Mouse (Mus musculus): Measurements from ENCODE around the gene Cyp2u1. TPM values are rescaled to one million over a fixed set of nuclear protein-coding genes. Genes with fewer than 3 reads are reported as not detected.

Cyp2u1 gene
- polyA plus RNA-seq, 1 experiment from 2014 or later: 3.1 TPM

DNA sequence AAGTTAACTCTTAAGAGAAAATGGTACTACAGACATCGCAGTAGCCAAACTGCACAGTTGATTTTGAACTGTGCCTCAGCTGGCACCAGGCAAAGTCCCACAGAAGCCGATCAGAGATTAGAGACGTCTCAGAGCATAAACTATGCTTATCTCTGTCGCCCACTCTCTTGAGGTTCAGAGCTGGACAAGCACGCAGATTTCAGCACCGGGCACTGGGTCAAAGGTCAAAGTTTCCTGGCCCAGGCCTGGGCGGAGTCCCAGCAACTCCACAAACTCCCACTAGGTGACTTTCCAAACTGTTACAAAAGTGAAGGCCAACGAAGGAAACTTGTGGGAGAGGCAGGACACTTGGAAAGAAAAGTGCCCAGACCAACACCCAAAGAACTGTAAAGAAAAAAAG lies 31.9 kb downstream of the Cyp2u1 start:
- ATAC-seq (ENCODE audit: low FRiP score, low read depth): peak; percentile 34
- H3K27me3 ChIP-seq: peaks cover 13% of the 10 kb centered on the region
- peaks cover 23% of the 10 kb centered on the region for H3K4me1 ChIP-seq
- H3K9ac ChIP-seq (replicated peaks): peak overlapping the region; percentile 59; the same call in 1 of the 2 replicates
- WGBS: 8% methylated on average over 8 of the region's 8 CpGs
- H3K36me3 ChIP-seq: no peaks in the 10 kb centered on the region
- H3K27ac ChIP-seq (replicated peaks): no peak overlapping the region
- no peaks in the 10 kb centered on the region for H3K9me3 ChIP-seq
- peak overlapping the region; percentile 80 for H3K4me2 ChIP-seq (replicated peaks)
- H3K4me3 ChIP-seq: peak overlapping the region; percentile 68

DNA sequence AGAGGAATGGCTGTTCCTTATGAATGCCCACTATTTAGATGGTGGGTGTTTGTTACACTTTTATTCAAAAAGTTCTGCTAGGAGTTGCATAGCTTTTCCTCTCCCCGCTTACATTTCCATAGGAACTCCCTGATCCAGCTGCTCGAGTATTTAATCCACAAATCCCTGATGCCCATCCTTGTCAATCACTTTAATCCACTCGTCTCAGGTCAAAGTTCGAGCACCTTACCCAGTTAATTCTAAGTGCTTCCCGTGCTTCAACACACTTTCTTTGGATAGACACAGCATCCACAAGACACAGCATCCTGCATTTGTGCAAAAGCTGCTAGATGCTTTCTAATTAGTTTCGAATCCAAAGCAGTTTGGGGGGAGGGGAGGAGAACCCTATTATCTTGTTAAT lies 32.6 kb downstream of the Cyp2u1 start:
- 8% methylated on average over 6 of the region's 6 CpGs for WGBS

DNA sequence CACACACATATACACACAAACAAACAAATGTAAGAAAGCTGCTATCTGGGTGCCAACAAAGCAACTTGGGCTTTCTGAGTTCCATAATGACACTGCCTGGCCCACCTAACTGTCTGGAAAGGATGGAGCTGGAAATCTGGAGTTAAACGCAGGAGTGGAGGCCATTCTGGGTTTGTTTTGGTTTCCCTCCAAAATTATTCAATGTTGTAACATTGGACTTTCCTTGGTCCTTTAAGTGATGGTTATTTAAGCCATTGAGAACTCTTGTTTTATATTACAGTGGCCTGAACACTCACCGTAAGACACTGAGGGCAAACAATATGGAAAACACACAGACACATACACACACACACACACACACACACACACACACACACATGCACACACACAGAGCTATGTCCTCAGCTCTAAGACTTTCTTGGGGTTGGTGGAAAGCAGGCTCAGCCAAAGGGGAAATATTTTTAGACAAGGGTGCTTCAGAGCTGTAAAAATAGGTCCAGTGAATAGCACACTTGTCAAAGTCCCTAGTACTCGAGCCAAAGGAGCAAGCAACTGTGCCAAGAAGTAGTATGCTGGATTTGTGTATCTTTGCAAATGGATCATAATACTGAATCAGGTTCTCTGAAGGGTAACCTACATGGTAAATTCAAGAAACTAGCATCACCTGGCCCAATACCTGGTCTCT lies 36.5 kb downstream of the Cyp2u1 start:
- Histone ChIP-seq H3K36me3 (no peaks in the 10 kb centered on the region; the same call in 1 of the 2 replicates), H3K4me1 (peaks cover 19% of the 10 kb centered on the region), H3K4me3 (no peak overlapping the region), H3K9ac (replicated peaks) (no peak overlapping the region), H3K27ac (replicated peaks) (no peak overlapping the region), H3K27me3 (peaks cover 13% of the 10 kb centered on the region), H3K9me3 (no peaks in the 10 kb centered on the region), H3K4me2 (replicated peaks) (no peak overlapping the region)
- WGBS: 84% methylated on average over 3 of the region's 3 CpGs
- no peak for ATAC-seq (ENCODE audit: low FRiP score, low read depth)

More for the DNA sequence above, 32.6 kb downstream of the Cyp2u1 start:
- Histone ChIP-seq H3K36me3 (no peaks in the 10 kb centered on the region), H3K4me1 (peaks cover 23% of the 10 kb centered on the region), H3K4me3 (no peak overlapping the region), H3K9ac (replicated peaks) (no peak overlapping the region), H3K4me2 (replicated peaks) (peak overlapping the region; percentile 80), H3K27me3 (peaks cover 13% of the 10 kb centered on the region), H3K27ac (replicated peaks) (no peak overlapping the region), H3K9me3 (no peaks in the 10 kb centered on the region)
- no peak for ATAC-seq (ENCODE audit: low FRiP score, low read depth)

DNA sequence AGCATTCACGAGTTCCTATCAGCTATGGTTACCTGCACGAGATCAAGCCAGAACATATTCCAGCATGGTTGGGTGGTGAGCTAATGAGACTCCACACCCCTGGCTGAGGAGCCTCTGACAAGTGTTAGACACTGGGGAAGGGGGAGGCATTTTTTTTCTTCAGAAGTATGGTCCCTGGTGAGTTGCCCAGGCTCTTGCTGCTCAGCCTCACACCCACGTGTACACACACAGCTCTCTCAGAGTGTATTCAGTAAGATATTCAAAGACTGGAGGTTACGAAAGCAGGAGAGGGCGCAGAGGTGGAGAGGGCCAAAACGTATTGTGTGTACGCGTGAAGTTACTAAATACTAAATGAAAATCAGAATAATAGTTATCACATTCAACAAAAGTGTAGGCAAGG lies 37.5 kb downstream of the Cyp2u1 start:
- H3K4me3 ChIP-seq: no peak overlapping the region
- H3K4me2 ChIP-seq (replicated peaks): no peak overlapping the region
- H3K9ac ChIP-seq (replicated peaks): no peak overlapping the region
- H3K27ac ChIP-seq (replicated peaks): no peak overlapping the region
- peaks cover 13% of the 10 kb centered on the region for H3K27me3 ChIP-seq
- ATAC-seq (ENCODE audit: low FRiP score, low read depth): no peak
- H3K9me3 ChIP-seq: no peaks in the 10 kb centered on the region
- H3K4me1 ChIP-seq: peaks cover 9% of the 10 kb centered on the region
- 90% methylated on average over 8 of the region's 8 CpGs for WGBS
- no peaks in the 10 kb centered on the region; the same call in 1 of the 2 replicates for H3K36me3 ChIP-seq

DNA sequence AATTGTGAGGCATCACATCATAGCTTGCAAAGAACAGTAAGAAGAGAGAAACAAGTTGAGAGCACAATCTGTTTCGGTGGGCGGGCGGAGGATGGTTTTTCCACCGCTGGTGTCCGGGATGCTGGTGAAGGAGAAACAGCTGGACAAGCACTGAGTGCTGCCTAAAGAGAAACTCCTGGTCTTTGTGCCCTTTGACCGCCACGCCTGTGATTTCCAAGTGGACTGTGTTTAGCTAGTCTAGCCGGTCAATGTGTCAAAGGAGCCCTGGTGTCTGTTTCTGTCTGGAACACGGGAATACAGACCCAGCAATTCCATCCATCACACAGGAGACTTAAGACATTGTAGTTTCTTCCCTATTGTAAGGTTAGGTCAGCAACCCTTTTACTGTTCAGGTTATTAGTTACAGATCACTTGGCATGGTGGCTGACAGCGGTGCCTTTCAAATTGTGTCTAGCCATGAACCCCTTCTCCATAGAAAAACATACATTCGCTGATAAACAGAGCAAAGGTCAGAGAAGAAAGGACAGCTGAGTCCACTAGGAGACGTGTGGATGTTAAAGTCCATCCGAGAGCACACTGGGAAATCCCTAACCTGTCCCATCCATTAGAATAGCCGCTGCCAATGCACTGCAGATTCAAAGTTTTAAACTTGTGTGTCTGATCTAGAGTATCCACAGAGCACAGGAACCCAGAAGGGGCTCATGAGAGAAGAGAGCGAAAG lies 39.1 kb downstream of the Cyp2u1 start:
- no peaks in the 10 kb centered on the region; the same call in 1 of the 2 replicates for H3K36me3 ChIP-seq
- no peak overlapping the region for H3K4me3 ChIP-seq
- H3K27ac ChIP-seq (replicated peaks): no peak overlapping the region
- no peak overlapping the region for H3K4me2 ChIP-seq (replicated peaks)
- 65% methylated on average over 15 of the region's 15 CpGs for WGBS
- H3K9me3 ChIP-seq: no peaks in the 10 kb centered on the region
- no peak overlapping the region for H3K9ac ChIP-seq (replicated peaks)
- no peaks in the 10 kb centered on the region for H3K4me1 ChIP-seq
- H3K27me3 ChIP-seq: peaks cover 13% of the 10 kb centered on the region
- ATAC-seq (ENCODE audit: low FRiP score, low read depth): no peak

DNA sequence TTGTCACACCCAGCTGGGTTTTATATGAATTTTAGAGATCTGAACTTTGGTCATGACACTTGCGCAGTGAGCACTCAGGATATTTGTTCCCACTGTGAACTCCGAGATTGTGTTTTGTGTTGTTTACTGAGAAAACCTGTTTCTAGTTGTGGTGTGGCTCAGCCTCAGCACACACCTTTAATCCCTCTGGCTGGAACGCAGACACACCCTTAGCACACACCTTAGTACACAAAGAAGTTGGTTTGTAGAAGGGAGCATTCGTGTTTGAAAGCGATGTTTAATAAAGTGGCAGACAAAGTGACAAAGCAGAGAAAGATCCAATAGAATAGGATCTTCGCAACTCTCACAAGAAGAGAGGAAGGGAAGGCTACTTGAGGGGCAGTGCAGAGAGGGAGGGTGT lies 42.6 kb downstream of the Cyp2u1 start:
- Histone ChIP-seq H3K4me1 (no peaks in the 10 kb centered on the region), H3K27ac (replicated peaks) (no peak overlapping the region), H3K9ac (replicated peaks) (no peak overlapping the region), H3K4me3 (no peak overlapping the region), H3K9me3 (no peaks in the 10 kb centered on the region), H3K36me3 (no peaks in the 10 kb centered on the region; the same call in 1 of the 2 replicates), H3K27me3 (no peaks in the 10 kb centered on the region), H3K4me2 (replicated peaks) (no peak overlapping the region)
- 97% methylated on average over 6 of the region's 6 CpGs for WGBS
- no peak for ATAC-seq (ENCODE audit: low FRiP score, low read depth)

DNA sequence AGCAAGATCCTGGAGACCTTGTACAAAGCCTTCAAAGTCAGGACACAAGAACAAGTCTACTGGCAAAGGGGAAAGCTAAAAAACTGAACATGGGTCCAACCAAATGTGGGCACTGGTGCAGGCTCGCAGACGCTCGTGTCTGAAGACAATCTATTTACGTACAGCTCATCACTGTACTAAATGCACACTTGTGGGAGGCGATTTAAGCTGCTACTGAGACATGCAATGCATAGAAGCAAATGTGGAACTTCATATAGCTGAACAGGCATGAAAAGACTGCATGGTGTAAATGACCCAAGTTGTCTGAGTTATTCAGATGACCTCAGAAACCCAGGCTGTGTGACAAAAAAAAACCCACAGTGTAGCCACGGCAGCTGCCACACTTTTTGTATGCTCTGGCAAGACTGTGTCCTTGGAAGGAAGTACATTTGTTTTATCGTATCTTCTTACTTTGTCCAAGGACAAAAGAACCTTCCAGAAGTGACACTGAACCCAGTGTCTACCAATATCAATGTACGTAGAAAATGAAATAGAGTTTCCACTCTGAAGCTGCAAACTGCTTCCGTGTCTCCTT lies 43.5 kb downstream of the Cyp2u1 start:
- Histone ChIP-seq H3K9ac (replicated peaks) (no peak overlapping the region), H3K9me3 (no peaks in the 10 kb centered on the region), H3K27me3 (no peaks in the 10 kb centered on the region), H3K4me2 (replicated peaks) (no peak overlapping the region), H3K4me1 (no peaks in the 10 kb centered on the region), H3K27ac (replicated peaks) (no peak overlapping the region), H3K36me3 (no peaks in the 10 kb centered on the region; the same call in 1 of the 2 replicates), H3K4me3 (no peak overlapping the region)
- 94% methylated on average over 9 of the region's 9 CpGs for WGBS
- no peak for ATAC-seq (ENCODE audit: low FRiP score, low read depth)

DNA sequence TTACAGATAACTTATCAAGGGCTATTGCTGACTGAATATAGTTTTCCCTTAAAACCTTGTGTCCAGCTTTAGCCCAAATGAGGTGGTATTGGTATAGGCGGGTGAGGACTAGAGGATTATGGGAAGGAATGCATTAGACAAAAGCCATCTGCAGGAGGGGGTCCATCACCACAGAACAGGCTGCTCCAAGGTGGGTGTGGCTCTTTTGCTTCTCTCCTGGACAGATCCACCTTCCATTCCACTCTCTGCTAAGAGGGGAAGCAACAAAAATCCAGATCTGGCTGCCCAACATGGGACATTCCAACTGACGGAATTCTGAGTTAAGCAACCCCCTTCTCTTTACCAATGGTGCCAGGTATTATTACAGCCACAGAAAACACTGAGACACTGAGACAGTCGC lies 44.1 kb downstream of the Cyp2u1 start:
- no peak overlapping the region for H3K4me3 ChIP-seq
- no peaks in the 10 kb centered on the region for H3K4me1 ChIP-seq
- no peaks in the 10 kb centered on the region for H3K27me3 ChIP-seq
- no peak overlapping the region for H3K9ac ChIP-seq (replicated peaks)
- H3K4me2 ChIP-seq (replicated peaks): no peak overlapping the region
- H3K27ac ChIP-seq (replicated peaks): no peak overlapping the region
- ATAC-seq (ENCODE audit: low FRiP score, low read depth): no peak
- WGBS: 83% methylated on average over 3 of the region's 3 CpGs
- no peaks in the 10 kb centered on the region; the same call in 1 of the 2 replicates for H3K36me3 ChIP-seq
- H3K9me3 ChIP-seq: no peaks in the 10 kb centered on the region

DNA sequence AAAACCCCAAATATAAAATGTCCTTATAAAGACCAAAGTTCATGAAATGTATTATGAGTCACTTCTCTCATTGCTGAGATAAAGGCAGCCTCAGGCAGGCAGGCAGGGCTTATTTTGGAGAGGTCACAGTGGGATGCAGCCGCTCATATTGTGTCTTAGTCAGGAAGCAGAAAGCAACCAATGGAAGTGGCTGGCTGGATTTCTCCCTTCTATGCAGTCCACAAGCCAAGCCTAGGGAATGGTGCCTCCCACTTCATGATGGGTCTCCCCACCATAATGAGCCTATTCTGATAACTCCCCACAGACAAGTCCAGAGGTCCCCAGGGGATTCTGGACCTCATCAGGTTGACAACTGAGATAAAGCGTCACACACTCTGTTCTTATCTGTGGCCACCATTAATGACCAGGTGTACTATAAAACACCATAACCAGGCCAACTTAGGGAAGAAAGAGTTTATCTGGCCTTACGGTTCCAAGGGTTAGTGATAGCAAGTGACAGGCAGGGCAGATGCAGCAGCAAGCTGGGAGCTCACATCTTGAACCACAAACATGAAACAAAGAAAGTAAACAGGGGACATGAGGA lies 47.5 kb downstream of the Cyp2u1 start:
- H3K4me3 ChIP-seq: no peak overlapping the region
- no peak overlapping the region for H3K9ac ChIP-seq (replicated peaks)

DNA sequence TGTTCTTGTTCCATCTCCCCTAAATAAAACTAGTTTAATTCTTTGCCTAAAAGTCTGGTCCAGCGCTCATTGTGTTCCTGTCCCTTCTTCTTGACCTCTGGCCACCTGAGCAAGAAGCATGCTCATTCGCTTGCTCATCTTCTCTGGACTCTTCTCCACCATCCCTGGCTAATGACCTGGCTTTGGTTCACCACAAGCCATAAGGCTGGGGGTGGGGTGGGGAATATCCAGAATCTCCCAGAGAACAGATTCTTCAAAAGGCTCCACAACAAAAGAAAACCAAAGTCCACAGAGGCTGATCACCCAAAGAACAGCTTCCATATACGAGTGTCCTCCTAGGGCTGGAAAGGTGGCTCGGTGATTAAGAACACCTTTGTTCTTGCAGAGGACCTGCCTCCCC lies 48.0 kb downstream of the Cyp2u1 start:
- Histone ChIP-seq H3K27me3 (no peaks in the 10 kb centered on the region), H3K4me3 (no peak overlapping the region), H3K4me1 (no peaks in the 10 kb centered on the region), H3K36me3 (no peaks in the 10 kb centered on the region), H3K9ac (replicated peaks) (no peak overlapping the region), H3K9me3 (no peaks in the 10 kb centered on the region), H3K4me2 (replicated peaks) (no peak overlapping the region), H3K27ac (replicated peaks) (no peak overlapping the region)
- ATAC-seq (ENCODE audit: low FRiP score, low read depth): no peak
- 94% methylated on average over 4 of the region's 4 CpGs for WGBS

More for the DNA sequence above, 47.5 kb downstream of the Cyp2u1 start:
- 93% methylated on average over 3 of the region's 3 CpGs for WGBS
- Histone ChIP-seq H3K36me3 (no peaks in the 10 kb centered on the region), H3K27me3 (no peaks in the 10 kb centered on the region), H3K27ac (replicated peaks) (no peak overlapping the region), H3K9me3 (no peaks in the 10 kb centered on the region), H3K4me2 (replicated peaks) (no peak overlapping the region), H3K4me1 (no peaks in the 10 kb centered on the region)
- no peak for ATAC-seq (ENCODE audit: low FRiP score, low read depth)

DNA sequence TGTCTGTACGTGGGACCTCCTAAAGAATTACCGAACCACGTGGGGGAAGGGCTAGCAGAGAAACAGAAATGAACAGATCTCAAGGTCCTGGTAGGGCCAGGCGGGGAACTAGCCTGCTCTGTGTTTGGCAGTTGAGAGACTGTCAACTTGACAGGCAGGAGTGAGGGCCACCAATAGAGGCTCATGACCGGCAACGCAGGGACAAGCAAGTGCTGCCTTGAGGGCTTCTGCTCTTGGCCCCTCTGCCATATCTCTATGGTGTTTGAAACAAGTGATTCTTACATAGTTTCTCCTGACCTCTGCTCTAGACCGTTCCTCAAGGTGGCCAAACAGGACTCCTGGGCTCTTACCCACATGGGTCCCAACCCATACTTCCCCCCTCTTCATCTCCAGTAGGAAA lies 51.4 kb downstream of the Cyp2u1 start:
- Histone ChIP-seq H3K27me3 (no peaks in the 10 kb centered on the region), H3K4me3 (no peak overlapping the region), H3K27ac (replicated peaks) (no peak overlapping the region), H3K4me2 (replicated peaks) (no peak overlapping the region), H3K36me3 (no peaks in the 10 kb centered on the region), H3K9me3 (no peaks in the 10 kb centered on the region), H3K9ac (replicated peaks) (no peak overlapping the region), H3K4me1 (no peaks in the 10 kb centered on the region)
- 92% methylated on average over 7 of the region's 7 CpGs for WGBS
- ATAC-seq (ENCODE audit: low FRiP score, low read depth): no peak

DNA sequence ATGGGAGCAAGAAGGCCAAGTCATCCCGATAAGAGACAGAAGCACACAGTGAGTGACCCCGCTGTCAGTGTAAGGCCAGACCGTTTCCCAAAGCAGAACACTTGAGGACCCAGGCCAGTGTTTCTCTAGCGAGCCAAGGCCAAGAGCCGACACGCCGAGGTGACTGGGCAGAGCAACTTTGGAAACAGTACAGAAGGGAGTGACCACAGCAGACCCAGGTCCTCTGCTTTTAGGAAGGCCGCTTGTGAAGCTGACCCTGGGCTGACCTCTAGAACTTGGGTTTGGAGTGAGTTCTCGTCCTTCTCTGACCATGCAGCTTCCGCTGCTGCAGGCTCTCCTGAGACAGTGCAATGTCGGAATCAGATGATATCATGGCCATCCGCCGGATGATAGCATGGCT lies 52.0 kb downstream of the Cyp2u1 start:
- Histone ChIP-seq H3K9ac (replicated peaks) (no peak overlapping the region), H3K27ac (replicated peaks) (no peak overlapping the region), H3K4me3 (no peak overlapping the region), H3K4me2 (replicated peaks) (no peak overlapping the region), H3K27me3 (no peaks in the 10 kb centered on the region), H3K9me3 (no peaks in the 10 kb centered on the region), H3K36me3 (no peaks in the 10 kb centered on the region), H3K4me1 (no peaks in the 10 kb centered on the region)
- no peak for ATAC-seq (ENCODE audit: low FRiP score, low read depth)
- 93% methylated on average over 13 of the region's 13 CpGs for WGBS

All from midbrain, embryonic 12.5 days (tissue).